Mouse (Mus musculus) intestine, embryonic 15.5 days (tissue): ENCODE measurements around the gene Tmem234. TPM values are rescaled to one million over a fixed set of nuclear protein-coding genes. Genes with fewer than 3 reads are reported as not detected.

Source experiments
- ATAC-seq: fragments of 200-750 bp; cut with Nextera tagmentation; 2 replicates; pipeline ENCODE4 v1.8.0; 2017; ENCODE audit warnings: moderate TSS enrichment, moderate library complexity
- H3K27ac ChIP-seq: fragments of 300-500 bp; sonication (generic); 2 replicates; pipeline ENCODE4 v1.5.1; 2015; ENCODE audit warnings: mild to moderate bottlenecking, inconsistent platforms
- H3K27me3 ChIP-seq: fragments of 300-500 bp; sonication (generic); replicated peaks from 2 replicates; pipeline ENCODE4 v1.6.1; 2015; ENCODE audit warnings: inconsistent platforms
- H3K36me3 ChIP-seq: fragments of 300-500 bp; sonication (generic); 2 replicates; pipeline ENCODE4 v1.6.1; 2015; ENCODE audit warnings: inconsistent platforms
- H3K4me1 ChIP-seq: fragments of 300-500 bp; sonication (generic); replicated peaks from 2 replicates; pipeline ENCODE4 v1.6.1; 2015; ENCODE audit warnings: inconsistent platforms
- H3K4me2 ChIP-seq: fragments of 300-500 bp; sonication (generic); replicated peaks from 2 replicates; pipeline ENCODE4 v1.6.1; 2015; ENCODE audit warnings: mild to moderate bottlenecking, inconsistent platforms
- H3K4me3 ChIP-seq: fragments of 300-500 bp; sonication (generic); replicated peaks from 2 replicates; pipeline ENCODE4 v1.5.1; 2015; ENCODE audit warnings: inconsistent platforms
- H3K9ac ChIP-seq: fragments of 300-500 bp; sonication (generic); 2 replicates; pipeline ENCODE4 v1.6.1; 2015; ENCODE audit warnings: inconsistent platforms
- H3K9me3 ChIP-seq: fragments of 300-500 bp; sonication (generic); 2 replicates; pipeline ENCODE4 v1.6.1; 2016; ENCODE audit warnings: inconsistent platforms
- WGBS: fragments of 180-500 bp; shearing (Covaris S2); methylation state at CpG from one replicate; pipeline ENCODE4 v1.1.7; 2015; 5-methylcytosine and 5-hydroxymethylcytosine counted together
- polyA plus RNA-seq: library from polyadenylated mRNA; unstranded; fragments of >200 nt; fragmentation: Nextera tagmentation; extraction: Ambion mirVana; gene quantifications from 2 replicates; pipeline ENCODE4 v1.2.1, GENCODE M21; 2015

The Tmem234 gene
- polyA plus RNA-seq, 1 experiment from 2014 or later: 170 TPM

DNA sequence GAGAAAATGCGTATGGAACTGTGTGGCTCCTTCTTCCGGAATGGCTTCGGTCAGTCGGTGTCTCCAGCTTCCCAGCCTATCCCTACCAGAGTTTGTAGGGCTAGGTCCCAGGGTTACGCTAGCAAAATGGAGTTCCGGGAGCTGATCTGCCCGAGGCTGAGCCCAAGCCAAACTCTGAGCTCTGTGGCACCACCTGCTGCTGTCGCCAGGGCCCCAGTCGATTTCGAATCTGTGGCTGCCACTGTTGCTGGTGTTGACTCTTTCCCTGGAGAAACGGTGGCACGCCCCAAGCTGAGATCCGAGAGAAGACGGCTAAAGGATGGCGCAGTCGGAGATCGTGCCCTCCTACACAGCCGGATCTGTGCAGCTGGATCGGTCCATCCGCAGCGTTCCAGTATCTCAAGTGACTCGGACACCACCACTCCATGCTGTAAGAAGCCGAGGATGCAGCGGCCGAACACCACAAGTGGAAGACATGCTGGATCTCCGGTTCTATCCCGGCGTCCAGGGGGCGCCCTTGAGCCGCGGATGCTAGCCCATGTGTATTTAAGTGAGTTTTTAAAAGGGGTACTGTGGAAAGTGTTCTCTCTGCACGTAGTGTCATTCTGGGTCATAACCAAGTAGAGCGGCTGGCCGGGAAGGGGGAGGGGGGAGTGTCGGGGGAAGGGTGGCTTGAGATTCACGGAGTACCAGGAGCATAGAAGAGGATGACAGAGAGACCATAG, 15.4 kb upstream of the Tmem234 start:
- Histone ChIP-seq H3K27ac (peak overlapping the region; percentile 68), H3K4me1 (peaks cover 5% of the 10 kb centered on the region; the same call in 1 of the 2 replicates), H3K36me3 (no peaks in the 10 kb centered on the region), H3K9me3 (no peaks in the 10 kb centered on the region), H3K4me3 (peak overlapping the region; percentile 47), H3K27me3 (no peaks in the 10 kb centered on the region), H3K4me2 (peak overlapping the region; percentile 85), H3K9ac (peak overlapping the region; percentile 39)
- 2% methylated on average over 36 of the region's 36 CpGs for WGBS
- peak; percentile 83 for ATAC-seq

DNA sequence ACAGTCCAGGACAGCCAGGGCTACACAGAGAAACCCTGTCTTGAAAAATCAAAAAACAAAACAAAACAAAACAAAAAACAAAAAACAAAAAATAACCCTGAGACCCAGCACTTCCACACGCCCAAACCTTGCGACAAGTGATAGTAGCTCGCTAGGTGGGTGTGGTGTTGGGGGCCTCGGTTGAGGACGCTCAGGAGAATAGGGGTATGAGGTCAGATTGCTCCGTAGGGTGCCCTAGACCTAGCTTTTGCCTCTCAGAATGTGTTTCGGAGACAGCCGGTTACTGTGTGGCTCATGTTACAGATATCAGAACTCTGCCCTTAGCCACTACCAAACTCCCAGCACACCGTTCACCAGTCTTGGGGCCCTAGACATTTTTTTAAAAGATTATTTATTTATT, 14.7 kb upstream of the Tmem234 start:
- H3K27ac ChIP-seq: no peak overlapping the region
- ATAC-seq: peak; percentile 1; the same call in 1 of the 2 replicates

DNA sequence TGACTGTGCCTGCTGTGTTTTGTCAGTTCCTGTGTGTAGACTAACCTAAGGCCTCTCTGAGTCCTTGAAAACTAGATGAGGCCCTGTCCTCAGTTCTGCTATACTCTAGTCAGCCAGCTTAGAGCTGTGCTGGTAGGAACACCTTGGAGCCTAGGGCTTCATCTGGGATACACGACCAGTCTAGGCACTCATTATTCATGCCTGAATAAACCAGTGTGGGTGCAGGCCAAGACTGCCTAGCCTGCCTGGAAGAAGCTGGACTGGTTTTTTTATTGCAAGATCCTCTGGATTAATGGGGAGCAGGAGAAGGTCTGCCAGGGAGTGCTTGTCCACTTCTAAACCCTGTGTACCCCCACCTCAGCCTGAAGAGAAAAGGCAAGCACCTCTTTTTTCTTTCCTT, 13.5 kb upstream of the Tmem234 start:
- no peak overlapping the region for H3K9ac ChIP-seq
- no peak overlapping the region for H3K27ac ChIP-seq
- no peak overlapping the region for H3K4me3 ChIP-seq
- ATAC-seq: no peak
- H3K27me3 ChIP-seq: no peaks in the 10 kb centered on the region
- H3K4me2 ChIP-seq: no peak overlapping the region
- peaks cover 5% of the 10 kb centered on the region; the same call in 1 of the 2 replicates for H3K4me1 ChIP-seq
- 48% methylated on average over 1 of the region's 1 CpGs for WGBS
- H3K36me3 ChIP-seq: peaks cover 8% of the 10 kb centered on the region
- H3K9me3 ChIP-seq: no peaks in the 10 kb centered on the region

More for the DNA sequence above, 14.7 kb upstream of the Tmem234 start:
- Histone ChIP-seq H3K36me3 (no peaks in the 10 kb centered on the region), H3K4me1 (peaks cover 5% of the 10 kb centered on the region; the same call in 1 of the 2 replicates), H3K9me3 (no peaks in the 10 kb centered on the region), H3K9ac (0 out of 2 replicates have a peak overlapping the region, but pooled peaks have one; percentile 39), H3K27me3 (no peaks in the 10 kb centered on the region), H3K4me2 (peak overlapping the region; percentile 85), H3K4me3 (no peak overlapping the region)
- WGBS: 80% methylated on average over 9 of the region's 9 CpGs

DNA sequence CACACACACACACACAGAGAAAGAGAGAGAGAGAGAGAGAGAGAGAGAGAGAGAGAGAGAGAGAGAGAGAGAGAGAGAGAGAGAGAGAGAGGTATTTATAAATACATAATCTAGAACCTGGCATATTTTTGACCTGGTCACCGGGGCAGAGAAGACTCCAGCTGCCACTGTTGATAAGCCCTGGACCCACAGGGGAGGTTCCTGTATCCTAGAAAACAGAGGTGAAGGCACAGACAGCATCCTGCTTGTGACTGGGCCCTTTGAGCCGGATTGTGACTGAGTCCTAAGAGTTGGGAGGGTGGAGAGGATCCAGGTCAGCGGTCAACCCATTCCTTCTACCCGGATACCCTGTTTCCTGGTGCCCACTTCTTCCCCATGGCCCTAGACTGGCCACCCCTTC, 11.6 kb upstream of the Tmem234 start:
- H3K36me3 ChIP-seq: peaks cover 23% of the 10 kb centered on the region
- H3K27ac ChIP-seq: no peak overlapping the region
- H3K4me3 ChIP-seq: no peak overlapping the region
- no peaks in the 10 kb centered on the region for H3K27me3 ChIP-seq
- H3K9ac ChIP-seq: no peak overlapping the region
- ATAC-seq: no peak
- peaks cover 5% of the 10 kb centered on the region; the same call in 1 of the 2 replicates for H3K4me1 ChIP-seq
- H3K4me2 ChIP-seq: no peak overlapping the region
- 60% methylated on average over 4 of the region's 4 CpGs for WGBS
- no peaks in the 10 kb centered on the region for H3K9me3 ChIP-seq

DNA sequence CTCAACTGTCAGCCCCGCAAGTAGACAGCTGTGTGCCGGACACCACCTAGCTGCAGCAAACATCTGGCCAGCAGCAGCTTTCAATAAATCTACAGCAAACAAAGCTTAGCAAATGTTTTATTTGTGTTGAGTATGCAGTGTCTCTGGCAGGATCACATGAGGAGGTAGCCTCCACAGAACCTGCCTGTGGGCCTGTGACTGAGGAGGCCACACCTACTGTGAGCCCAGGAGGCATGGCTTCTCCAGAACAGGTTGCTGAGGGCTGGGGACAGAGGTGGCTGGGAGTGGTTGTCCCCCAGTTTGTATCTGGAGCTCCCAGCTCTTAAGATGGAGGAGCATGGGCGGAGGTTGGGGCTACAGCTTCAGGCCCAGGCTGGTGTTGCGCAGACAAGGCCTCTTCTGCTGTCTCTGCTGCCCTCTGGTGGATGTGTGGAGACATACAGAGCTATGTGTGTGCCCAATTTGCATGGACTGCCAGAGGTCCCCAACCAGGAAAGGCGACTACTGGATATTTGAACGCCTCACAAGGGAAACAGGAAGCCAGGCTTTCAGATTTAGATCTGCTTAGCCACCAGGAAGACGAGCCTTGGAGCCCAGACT, 8.1 kb downstream of the Tmem234 start:
- Histone ChIP-seq H3K4me2 (no peak overlapping the region), H3K9ac (no peak overlapping the region), H3K4me3 (no peak overlapping the region), H3K27me3 (no peaks in the 10 kb centered on the region), H3K4me1 (no peaks in the 10 kb centered on the region), H3K9me3 (no peaks in the 10 kb centered on the region), H3K27ac (no peak overlapping the region; the same call in 1 of the 2 replicates), H3K36me3 (peaks cover 7% of the 10 kb centered on the region)
- ATAC-seq: peak; percentile 92
- WGBS: 34% methylated on average over 7 of the region's 7 CpGs

DNA sequence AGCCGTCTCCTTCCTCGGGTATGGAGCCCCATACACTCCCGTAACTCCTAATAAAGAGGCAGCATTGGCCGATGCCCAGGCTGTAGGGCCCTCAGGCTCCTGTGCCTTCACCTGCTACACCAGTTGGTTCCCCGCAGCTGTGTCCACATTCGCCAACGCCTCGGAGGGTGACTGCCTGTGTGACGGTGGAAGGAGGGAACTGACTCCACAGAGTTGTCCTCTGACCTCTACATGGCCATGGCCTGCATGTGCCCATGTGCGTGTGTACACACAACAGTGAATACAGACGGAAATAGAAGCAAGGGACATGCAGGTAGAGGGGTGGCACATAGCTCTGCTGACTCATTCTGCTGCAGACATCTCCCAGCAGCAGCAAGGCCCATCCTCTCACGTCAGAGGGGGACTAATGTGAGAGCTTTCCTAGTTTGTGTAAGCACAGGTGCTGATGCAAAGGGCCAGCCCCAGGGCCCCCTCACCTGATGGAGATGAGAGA, 8.7 kb downstream of the Tmem234 start:
- H3K4me3 ChIP-seq: no peak overlapping the region
- no peak overlapping the region for H3K27ac ChIP-seq
- H3K9ac ChIP-seq: no peak overlapping the region
- no peaks in the 10 kb centered on the region for H3K4me1 ChIP-seq
- H3K4me2 ChIP-seq: no peak overlapping the region
- WGBS: 82% methylated on average over 12 of the region's 12 CpGs
- no peaks in the 10 kb centered on the region for H3K9me3 ChIP-seq
- peaks cover 7% of the 10 kb centered on the region for H3K36me3 ChIP-seq
- no peaks in the 10 kb centered on the region for H3K27me3 ChIP-seq
- ATAC-seq: no peak; the same call in 1 of the 2 replicates

DNA sequence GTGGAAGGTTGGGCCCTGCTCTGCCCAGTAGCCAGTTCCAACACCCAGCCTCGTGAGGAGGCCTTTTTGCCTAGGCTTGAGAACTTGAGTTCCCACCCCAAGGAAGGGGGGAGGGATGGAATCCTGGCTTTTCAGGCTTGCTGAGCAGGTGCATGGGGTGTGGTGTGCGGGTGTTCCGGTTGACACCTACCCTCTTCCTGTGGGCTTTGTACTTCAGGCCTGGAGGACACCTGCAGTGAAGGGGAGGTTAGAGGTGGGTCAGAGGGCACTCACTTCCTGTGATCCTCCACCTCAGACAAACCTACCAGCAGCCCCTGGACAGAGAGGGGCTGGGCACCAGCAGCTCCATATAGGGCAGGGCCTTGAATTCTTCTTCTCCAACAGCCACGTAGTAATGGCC, 9.6 kb downstream of the Tmem234 start:
- Histone ChIP-seq H3K9ac (no peak overlapping the region), H3K27ac (no peak overlapping the region), H3K9me3 (no peaks in the 10 kb centered on the region), H3K4me1 (no peaks in the 10 kb centered on the region), H3K4me3 (no peak overlapping the region), H3K4me2 (no peak overlapping the region), H3K36me3 (peaks cover 7% of the 10 kb centered on the region; the same call in 1 of the 2 replicates), H3K27me3 (no peaks in the 10 kb centered on the region)
- 74% methylated on average over 4 of the region's 4 CpGs for WGBS
- no peak for ATAC-seq

DNA sequence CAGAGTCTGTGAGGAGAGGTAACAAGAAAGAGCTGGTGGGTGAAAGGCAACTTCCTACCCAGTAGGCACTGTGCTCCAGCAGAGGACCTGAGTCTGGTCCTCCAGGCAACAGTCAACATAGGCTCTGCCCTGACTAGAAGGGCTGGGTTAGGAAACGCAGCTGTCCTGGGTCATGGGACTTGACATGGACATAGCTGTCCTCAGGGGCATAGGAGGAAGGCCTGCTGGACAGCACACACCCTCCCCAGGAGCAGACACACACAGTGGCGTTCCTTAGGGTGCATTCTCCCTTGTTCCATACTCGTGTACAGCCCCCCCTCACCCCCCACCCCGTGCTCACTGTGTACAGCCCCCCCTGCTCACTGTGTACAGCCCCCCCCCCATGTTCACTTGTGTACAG, 10.0 kb downstream of the Tmem234 start:
- H3K4me2 ChIP-seq: no peak overlapping the region
- H3K4me1 ChIP-seq: no peaks in the 10 kb centered on the region
- H3K27me3 ChIP-seq: no peaks in the 10 kb centered on the region
- no peaks in the 10 kb centered on the region for H3K9me3 ChIP-seq
- H3K36me3 ChIP-seq: peaks cover 7% of the 10 kb centered on the region; the same call in 1 of the 2 replicates
- no peak for ATAC-seq
- no peak overlapping the region for H3K4me3 ChIP-seq
- WGBS: 49% methylated on average over 3 of the region's 4 CpGs
- H3K27ac ChIP-seq: no peak overlapping the region
- no peak overlapping the region for H3K9ac ChIP-seq

DNA sequence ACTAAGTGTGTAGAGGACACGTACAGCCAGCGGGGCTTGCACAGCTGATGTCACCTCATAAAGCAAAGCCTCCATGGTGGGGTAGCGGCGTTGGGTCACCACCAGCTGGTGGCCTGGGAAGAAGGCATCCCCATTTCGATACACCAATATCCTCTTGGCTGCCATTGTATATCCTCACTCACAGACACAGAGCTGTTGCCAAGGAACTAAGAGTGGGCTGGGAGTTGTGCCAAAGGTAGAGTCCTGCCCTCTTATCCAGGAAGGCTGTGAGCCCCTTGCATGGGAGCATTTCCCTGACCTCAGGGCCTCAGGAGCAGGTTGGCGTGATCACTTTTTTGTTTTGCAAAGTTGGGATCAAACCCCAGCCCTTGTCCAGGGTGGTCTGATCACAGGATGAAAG, 13.6 kb downstream of the Tmem234 start, which contains the start of gene Dcdc2b:
TSS of gene Dcdc2b (minus strand) at position 165 of the 400 bp plus-strand sequence.
- H3K9me3 ChIP-seq: no peaks in the 10 kb centered on the region
- WGBS: 77% methylated on average over 6 of the region's 6 CpGs
- ATAC-seq: no peak
- H3K36me3 ChIP-seq: no peaks in the 10 kb centered on the region
- H3K27me3 ChIP-seq: no peaks in the 10 kb centered on the region
- no peak within 1 kb of the TSS for H3K4me2 ChIP-seq
- H3K9ac ChIP-seq: no peak within 1 kb of the TSS
- peaks cover 5% of the 10 kb centered on the region; the same call in 1 of the 2 replicates for H3K4me1 ChIP-seq
- H3K4me3 ChIP-seq: no peak within 1 kb of the TSS
- no peak within 1 kb of the TSS for H3K27ac ChIP-seq

DNA sequence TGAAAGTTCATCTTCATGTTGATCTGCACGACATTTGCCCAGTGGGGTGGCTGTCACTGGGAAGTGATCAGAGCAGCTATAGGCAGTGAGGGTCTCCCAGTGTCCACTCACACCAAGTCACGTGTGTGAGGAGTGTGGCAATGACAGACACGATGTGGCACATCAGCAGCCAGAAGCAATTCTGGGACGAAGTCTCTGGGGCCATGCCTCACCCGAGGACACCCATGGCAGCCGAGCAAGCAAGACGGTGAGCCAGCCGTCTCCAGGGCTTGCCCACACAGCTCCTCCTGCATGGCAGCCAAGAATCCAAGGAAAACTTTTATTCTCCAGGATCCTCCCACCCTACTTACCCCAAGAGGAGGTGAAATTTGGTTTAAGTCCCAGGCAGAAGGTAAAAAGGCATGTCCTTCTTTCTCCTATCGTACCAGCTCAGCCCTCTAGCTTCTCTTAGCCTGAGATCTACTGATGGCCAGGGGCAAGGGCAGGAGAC, 15.4 kb downstream of the Tmem234 start:
- H3K4me1 ChIP-seq: peaks cover 5% of the 10 kb centered on the region; the same call in 1 of the 2 replicates
- no peak for ATAC-seq
- WGBS: 83% methylated on average over 9 of the region's 9 CpGs

DNA sequence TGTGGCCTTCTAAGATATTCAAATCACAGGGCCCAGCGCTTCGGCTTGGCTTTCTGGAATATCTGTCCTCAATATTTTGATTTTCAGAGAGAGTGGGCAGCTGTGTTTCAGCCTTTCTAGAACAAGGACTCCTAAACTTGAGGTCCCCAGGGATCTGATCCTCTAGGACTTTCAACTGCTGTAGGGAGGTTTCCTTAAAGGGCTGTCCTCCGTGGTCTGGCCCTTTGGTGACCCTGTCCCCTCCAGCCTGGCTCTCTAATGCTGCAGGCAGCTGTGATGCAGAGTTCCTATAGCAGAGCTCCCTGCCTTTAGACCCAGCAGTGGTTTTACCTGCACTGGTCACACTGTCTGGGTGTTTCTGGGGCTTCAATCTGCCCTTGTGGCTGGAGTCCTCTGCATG, 16.2 kb downstream of the Tmem234 start:
- H3K4me3 ChIP-seq: no peak overlapping the region
- H3K4me1 ChIP-seq: peaks cover 9% of the 10 kb centered on the region
- H3K9ac ChIP-seq: no peak overlapping the region
- ATAC-seq: no peak
- no peak overlapping the region for H3K4me2 ChIP-seq
- no peaks in the 10 kb centered on the region for H3K36me3 ChIP-seq
- H3K27me3 ChIP-seq: no peaks in the 10 kb centered on the region
- H3K9me3 ChIP-seq: no peaks in the 10 kb centered on the region
- 91% methylated on average over 3 of the region's 3 CpGs for WGBS
- no peak overlapping the region for H3K27ac ChIP-seq

More for the DNA sequence above, 15.4 kb downstream of the Tmem234 start:
- Histone ChIP-seq H3K36me3 (no peaks in the 10 kb centered on the region), H3K9me3 (no peaks in the 10 kb centered on the region), H3K27ac (no peak overlapping the region), H3K4me2 (no peak overlapping the region), H3K27me3 (no peaks in the 10 kb centered on the region), H3K4me3 (no peak overlapping the region), H3K9ac (no peak overlapping the region)

DNA sequence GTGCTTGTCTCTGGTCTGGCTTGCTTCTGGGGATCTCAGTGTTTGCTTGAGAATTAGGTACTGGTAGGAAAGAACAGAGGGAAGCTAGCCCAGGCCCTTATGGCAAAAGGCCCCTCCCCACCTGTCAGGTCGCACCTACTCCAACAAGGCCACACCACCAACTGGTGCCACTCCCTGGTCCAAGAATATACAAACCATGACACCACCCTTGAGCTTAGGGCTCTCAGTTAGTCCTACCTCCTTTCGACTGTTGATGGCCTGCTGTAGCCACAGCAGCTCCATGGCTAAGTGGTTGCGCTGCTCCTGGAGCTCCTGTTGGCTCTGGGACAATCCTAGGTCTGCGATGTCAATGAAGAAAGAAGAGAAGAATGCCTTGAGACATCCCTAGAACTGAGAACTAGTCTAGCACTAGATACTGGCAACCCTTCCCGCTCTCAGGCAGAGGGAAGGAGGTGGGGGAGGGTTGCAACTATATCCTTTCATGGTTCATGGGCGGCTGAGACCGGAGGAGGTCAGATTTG, 16.7 kb downstream of the Tmem234 start:
- Histone ChIP-seq H3K4me3 (no peak overlapping the region), H3K9me3 (no peaks in the 10 kb centered on the region), H3K27ac (no peak overlapping the region), H3K4me1 (peaks cover 12% of the 10 kb centered on the region), H3K36me3 (no peaks in the 10 kb centered on the region), H3K9ac (no peak overlapping the region), H3K27me3 (no peaks in the 10 kb centered on the region), H3K4me2 (no peak overlapping the region)
- ATAC-seq: no peak
- WGBS: 96% methylated on average over 7 of the region's 7 CpGs
